Mouse (Mus musculus) left cerebral cortex, postnatal 4 days (tissue): ENCODE measurements around the gene Asb16. TPM values are rescaled to one million over a fixed set of nuclear protein-coding genes. Genes with fewer than 3 reads are reported as not detected.

Experiments used
- DNase-seq: peaks from one replicate; pipeline ENCODE4 v3.0.0-alpha.2; 2022
- intact Hi-C: fragments of 180-260 bp; cut with DNase I; formaldehyde crosslinking; loops from one replicate; pipeline ENCODE4 v1.15.1; 2025
- total RNA-seq, 2 experiments: library from RNA; stranded (reverse); gene quantifications; 2 replicates each; pipeline ENCODE4 v1.2.3; 2021

The Asb16 gene
- total RNA-seq, 2 experiments from 2014 or later, result 0.91 to 0.98 TPM

- intact Hi-C loops, result no loop called here
- no peak for DNase-seq
Measured at GRCm38 (mm10) chr11:102305359-102305758, 36.8 kb downstream of the Asb16 start.

- intact Hi-C loops, result no loop called here
Measured at GRCm38 (mm10) chr11:102308104-102308503, 39.6 kb downstream of the Asb16 start.

GRCm38 (mm10) chr11:102308979-102309378, 40.4 kb downstream of the Asb16 start:
- peak; percentile 96 for DNase-seq
- intact Hi-C loops, result no loop called here

More at GRCm38 (mm10) chr11:102308104-102308503, 39.6 kb downstream of the Asb16 start:
- no peak for DNase-seq

- peak; percentile 13 for DNase-seq
- intact Hi-C loops, result no loop called here
Measured at GRCm38 (mm10) chr11:102309821-102310617, 41.5 kb downstream of the Asb16 start.

GRCm38 (mm10) chr11:102310768-102311695, 42.5 kb downstream of the Asb16 start:
- intact Hi-C loops, result no loop called here
- DNase-seq, result peak; percentile 32

GRCm38 (mm10) chr11:102311966-102312365, 43.4 kb downstream of the Asb16 start:
- intact Hi-C loops, result no loop called here
- DNase-seq, result no peak

- intact Hi-C loops, result no loop called here
- no peak for DNase-seq
Measured at GRCm38 (mm10) chr11:102312586-102312985, 44.0 kb downstream of the Asb16 start.

GRCm38 (mm10) chr11:102314321-102314720, 45.8 kb downstream of the Asb16 start:
- intact Hi-C loops, result no loop called here
- DNase-seq, result no peak

GRCm38 (mm10) chr11:102315690-102316571, 47.4 kb downstream of the Asb16 start:
- peak; percentile 30 for DNase-seq
- intact Hi-C loops, result loop anchor here (5.0 kb wide), 1 partner anchor 91 kb away; the partner anchor contains the start of gene Slc25a39

- DNase-seq, result peak; percentile 87
- intact Hi-C loops, result loop anchor here (5.0 kb wide), 1 partner anchor 91 kb away; the partner anchor contains the start of gene Slc25a39
Measured at GRCm38 (mm10) chr11:102316572-102317297, 48.2 kb downstream of the Asb16 start.

- intact Hi-C loops, result loop anchor here (5.0 kb wide), 1 partner anchor 90 kb away; the partner anchor contains the start of gene Slc25a39
Measured at GRCm38 (mm10) chr11:102317298-102317900, 48.9 kb downstream of the Asb16 start.

GRCm38 (mm10) chr11:102317901-102318575, 49.5 kb downstream of the Asb16 start:
- intact Hi-C loops, result loop anchor here (5.0 kb wide), 1 partner anchor 89 kb away; the partner anchor contains the start of gene Slc25a39
- DNase-seq, result peak; percentile 78

More at GRCm38 (mm10) chr11:102317298-102317900, 48.9 kb downstream of the Asb16 start:
- DNase-seq, result peak; percentile 65

- intact Hi-C loops, result loop anchor here (5.0 kb wide), 1 partner anchor 89 kb away; the partner anchor contains the start of gene Slc25a39
- peak; percentile 48 for DNase-seq
Measured at GRCm38 (mm10) chr11:102318576-102319409, 50.2 kb downstream of the Asb16 start.

GRCm38 (mm10) chr11:102319410-102319792, 50.9 kb downstream of the Asb16 start, which contains the start of gene Ubtf:
Gene Ubtf, minus strand, starts transcription at chr11:102319742.
- intact Hi-C loops, result loop anchor here (5.0 kb wide), 1 partner anchor 88 kb away; the partner anchor contains the start of gene Slc25a39
- peak; percentile 94 for DNase-seq

- intact Hi-C loops, result loop anchor here (2.0 to 5.0 kb wide), 2 partner anchors 75 to 87 kb away; partner anchors contain the start of gene Slc25a39
- peak; percentile 87 for DNase-seq
Measured at GRCm38 (mm10) chr11:102319941-102320685, 51.6 kb downstream of the Asb16 start.

- DNase-seq, result peak; percentile 85
- intact Hi-C loops, result loop anchor here (2.0 kb wide), 1 partner anchor 74 kb away; no protein-coding TSS in a partner anchor
Measured at GRCm38 (mm10) chr11:102320686-102321005, 52.1 kb downstream of the Asb16 start.
